Mouse (Mus musculus) midbrain, embryonic 13.5 days (tissue): Measurements from ENCODE around the gene Vangl2. TPM values are rescaled to one million over a fixed set of nuclear protein-coding genes. Genes with fewer than 3 reads are reported as not detected.

Experiments
- ATAC-seq: fragments of 200-750 bp; cut with Nextera tagmentation; 2 replicates; pipeline ENCODE4 v1.8.0; 2017; ENCODE audit warnings: mild to moderate bottlenecking, moderate TSS enrichment, moderate library complexity
- H3K27ac ChIP-seq: fragments of 300-500 bp; sonication (generic); 2 replicates; pipeline ENCODE4 v1.5.1; 2015; ENCODE audit warnings: inconsistent platforms, mild to moderate bottlenecking, moderate library complexity
- H3K27me3 ChIP-seq: fragments of 300-500 bp; sonication (generic); 2 replicates; pipeline ENCODE4 v1.6.1; 2015; ENCODE audit warnings: mild to moderate bottlenecking, inconsistent platforms
- H3K36me3 ChIP-seq: fragments of 300-500 bp; sonication (generic); 2 replicates; pipeline ENCODE4 v1.6.1; 2015; ENCODE audit warnings: mild to moderate bottlenecking, inconsistent platforms
- H3K4me1 ChIP-seq: fragments of 300-500 bp; sonication (generic); replicated peaks from 2 replicates; pipeline ENCODE4 v1.6.1; 2015; ENCODE audit warnings: inconsistent platforms
- H3K4me2 ChIP-seq: fragments of 300-500 bp; sonication (generic); replicated peaks from 2 replicates; pipeline ENCODE4 v1.6.1; 2015; ENCODE audit warnings: moderate library complexity, mild to moderate bottlenecking, inconsistent platforms
- H3K4me3 ChIP-seq: fragments of 300-500 bp; sonication (generic); replicated peaks from 2 replicates; pipeline ENCODE4 v1.5.1; 2015; ENCODE audit warnings: mild to moderate bottlenecking, inconsistent platforms
- H3K9ac ChIP-seq: fragments of 300-500 bp; sonication (generic); replicated peaks from 2 replicates; pipeline ENCODE4 v1.6.1; 2015; ENCODE audit warnings: mild to moderate bottlenecking, inconsistent platforms
- H3K9me3 ChIP-seq: fragments of 300-500 bp; sonication (generic); 2 replicates; pipeline ENCODE4 v1.6.1; 2016; ENCODE audit warnings: mild to moderate bottlenecking, inconsistent platforms
- WGBS: fragments of 180-500 bp; shearing (Covaris S2); methylation state at CpG from one replicate; pipeline ENCODE4 v1.1.7; 2015; 5-methylcytosine and 5-hydroxymethylcytosine counted together
- polyA plus RNA-seq: library from polyadenylated mRNA; unstranded; fragments of >200 nt; fragmentation: Nextera tagmentation; extraction: Ambion mirVana; gene quantifications from 2 replicates; pipeline ENCODE4 v1.2.1, GENCODE M21; 2015

The Vangl2 gene
- polyA plus RNA-seq, 1 experiment from 2014 or later, result 57.1 TPM

DNA sequence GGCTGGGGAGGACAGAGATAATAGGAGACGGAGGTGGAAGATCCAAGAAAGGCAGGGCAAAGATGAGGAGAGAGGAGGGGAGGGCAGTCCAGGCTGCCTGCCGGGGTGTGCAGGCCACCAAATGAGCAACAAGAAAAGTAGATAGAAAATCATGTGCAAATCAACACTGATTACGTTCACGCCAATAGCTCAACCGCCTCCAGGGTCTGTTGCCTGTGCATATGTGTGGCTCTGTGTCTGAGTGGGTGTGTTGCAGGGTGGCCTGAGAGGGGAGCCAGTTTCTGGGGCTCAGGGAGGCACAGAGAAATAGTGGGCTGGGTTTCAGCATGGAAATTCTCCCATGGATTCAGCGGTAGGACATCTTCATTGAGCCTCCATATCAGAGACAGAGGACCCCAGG is 30.1 kb upstream of the Vangl2 start:
- Histone ChIP-seq H3K4me1 (peaks cover 83% of the 10 kb centered on the region), H3K9ac (0 out of 2 replicates have a peak overlapping the region, but pooled peaks have one; percentile 14), H3K4me3 (no peak overlapping the region), H3K27me3 (peaks cover 12% of the 10 kb centered on the region; the same call in 1 of the 2 replicates), H3K36me3 (no peaks in the 10 kb centered on the region), H3K4me2 (peak overlapping the region; percentile 27), H3K9me3 (no peaks in the 10 kb centered on the region), H3K27ac (peak overlapping the region; percentile 81)
- 35% methylated on average over 6 of the region's 6 CpGs for WGBS
- peak; percentile 9; the same call in 1 of the 2 replicates for ATAC-seq

DNA sequence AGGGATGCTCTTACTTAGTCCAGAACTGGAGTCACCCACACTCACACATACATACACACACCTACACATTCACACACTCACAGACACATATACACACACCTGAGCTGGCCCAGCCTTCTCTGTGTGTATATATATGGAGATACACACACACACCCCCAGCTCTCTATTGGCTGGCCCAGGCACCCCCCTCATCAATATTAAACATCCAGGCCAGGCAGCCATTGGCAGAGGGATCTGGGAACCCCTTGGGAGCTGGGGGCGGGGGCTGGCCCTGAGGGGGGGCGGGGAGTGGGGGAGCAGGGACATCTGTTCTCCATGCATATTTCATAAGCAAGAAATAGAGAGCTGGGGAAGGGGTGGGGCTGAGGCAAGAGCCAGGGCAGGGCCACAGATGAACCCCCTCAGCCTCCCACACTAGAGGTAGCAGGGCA is 29.3 kb upstream of the Vangl2 start, which contains the start of gene Nhlh1:
Gene Nhlh1 (minus strand): TSS at position 83 of the 431 bp plus-strand sequence.
- peak within 1 kb of the TSS; percentile 81 for H3K27ac ChIP-seq
- peaks cover 12% of the 10 kb centered on the region; the same call in 1 of the 2 replicates for H3K27me3 ChIP-seq
- peak within 1 kb of the TSS; percentile 29 for H3K9ac ChIP-seq
- peak within 1 kb of the TSS; percentile 81 for H3K4me2 ChIP-seq
- peak within 1 kb of the TSS; percentile 49 for H3K4me3 ChIP-seq
- peak; percentile 73 for ATAC-seq
- H3K4me1 ChIP-seq, result peaks cover 90% of the 10 kb centered on the region
- 13% methylated on average over 2 of the region's 2 CpGs for WGBS
- no peaks in the 10 kb centered on the region for H3K36me3 ChIP-seq
- H3K9me3 ChIP-seq, result no peaks in the 10 kb centered on the region

DNA sequence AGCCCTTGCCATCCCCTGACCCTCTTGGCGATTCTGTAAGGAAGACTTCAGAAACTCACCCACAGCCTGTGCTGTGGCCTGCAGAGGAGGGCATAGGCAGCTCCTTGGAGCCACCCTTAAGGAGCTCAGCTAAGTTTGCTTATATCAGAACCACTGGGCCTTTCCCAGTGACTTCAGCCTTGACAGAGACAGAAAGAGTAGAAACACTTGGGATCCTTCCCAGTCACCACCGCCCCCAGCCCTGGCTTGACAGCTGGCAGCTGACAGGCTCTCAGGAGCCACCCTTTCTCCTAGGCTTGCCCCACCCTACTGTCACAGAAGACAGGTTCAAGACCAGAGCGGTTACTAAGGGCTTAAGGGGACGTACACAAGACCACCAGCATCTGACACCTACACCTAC is 28.0 kb upstream of the Vangl2 start:
- peak overlapping the region; percentile 49 for H3K4me3 ChIP-seq
- no peak for ATAC-seq
- peak overlapping the region; percentile 29 for H3K9ac ChIP-seq
- WGBS, result 67% methylated on average over 4 of the region's 4 CpGs
- peaks cover 12% of the 10 kb centered on the region; the same call in 1 of the 2 replicates for H3K27me3 ChIP-seq
- peak overlapping the region; percentile 81 for H3K4me2 ChIP-seq
- H3K36me3 ChIP-seq, result no peaks in the 10 kb centered on the region
- H3K27ac ChIP-seq, result no peak overlapping the region
- H3K4me1 ChIP-seq, result peaks cover 78% of the 10 kb centered on the region
- H3K9me3 ChIP-seq, result no peaks in the 10 kb centered on the region

DNA sequence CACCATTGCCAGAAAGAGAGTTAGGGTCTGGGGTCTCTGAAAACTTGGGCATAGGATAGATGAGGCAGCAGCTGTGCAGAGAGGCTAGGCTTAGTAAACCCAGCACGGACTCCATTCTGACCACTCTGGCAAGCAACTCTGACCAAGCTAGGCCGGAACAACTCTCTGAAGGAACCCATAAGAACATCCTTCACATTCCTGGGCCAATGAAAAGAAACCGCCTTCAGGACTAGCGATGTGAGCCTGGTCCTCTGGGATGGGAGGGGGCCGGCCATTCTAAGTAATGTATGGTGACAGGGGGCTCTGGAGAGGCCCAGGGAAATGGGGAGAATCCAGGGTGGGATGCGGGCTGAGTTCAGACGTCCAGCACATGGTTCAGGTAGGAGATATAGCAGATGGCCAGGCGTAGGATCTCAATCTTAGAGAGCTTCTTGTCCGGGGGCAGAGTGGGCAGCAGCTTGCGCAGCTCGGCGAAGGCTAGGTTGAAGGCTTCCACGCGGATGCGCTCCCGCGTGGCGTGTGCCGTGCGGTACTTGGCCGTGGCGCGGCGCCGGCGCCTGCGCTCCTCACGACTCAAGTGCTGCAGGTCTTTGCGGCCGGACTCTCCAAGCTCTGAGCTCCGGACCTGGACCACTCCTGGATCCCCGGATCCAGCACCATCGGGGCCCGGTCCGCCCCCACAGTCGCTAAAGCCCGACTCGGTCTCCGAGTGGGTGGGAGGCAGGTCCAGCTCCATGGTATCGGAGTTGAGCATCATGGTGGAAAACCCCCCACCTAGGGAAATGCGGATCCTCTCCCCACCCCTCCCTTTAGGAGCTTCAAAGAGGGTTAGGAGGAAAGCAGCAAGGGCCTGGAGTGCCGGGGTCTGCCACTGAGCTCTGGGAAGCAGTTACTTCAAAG is 25.5 kb upstream of the Vangl2 start:
- peak overlapping the region; percentile 62 for H3K27ac ChIP-seq
- peak overlapping the region; percentile 81 for H3K4me2 ChIP-seq
- H3K9me3 ChIP-seq, result no peaks in the 10 kb centered on the region
- H3K27me3 ChIP-seq, result peaks cover 12% of the 10 kb centered on the region; the same call in 1 of the 2 replicates
- H3K36me3 ChIP-seq, result no peaks in the 10 kb centered on the region
- peak; percentile 9; the same call in 1 of the 2 replicates for ATAC-seq
- peaks cover 68% of the 10 kb centered on the region for H3K4me1 ChIP-seq
- 2% methylated on average over 42 of the region's 42 CpGs for WGBS
- peak overlapping the region; percentile 49 for H3K4me3 ChIP-seq
- H3K9ac ChIP-seq, result peak overlapping the region; percentile 72

DNA sequence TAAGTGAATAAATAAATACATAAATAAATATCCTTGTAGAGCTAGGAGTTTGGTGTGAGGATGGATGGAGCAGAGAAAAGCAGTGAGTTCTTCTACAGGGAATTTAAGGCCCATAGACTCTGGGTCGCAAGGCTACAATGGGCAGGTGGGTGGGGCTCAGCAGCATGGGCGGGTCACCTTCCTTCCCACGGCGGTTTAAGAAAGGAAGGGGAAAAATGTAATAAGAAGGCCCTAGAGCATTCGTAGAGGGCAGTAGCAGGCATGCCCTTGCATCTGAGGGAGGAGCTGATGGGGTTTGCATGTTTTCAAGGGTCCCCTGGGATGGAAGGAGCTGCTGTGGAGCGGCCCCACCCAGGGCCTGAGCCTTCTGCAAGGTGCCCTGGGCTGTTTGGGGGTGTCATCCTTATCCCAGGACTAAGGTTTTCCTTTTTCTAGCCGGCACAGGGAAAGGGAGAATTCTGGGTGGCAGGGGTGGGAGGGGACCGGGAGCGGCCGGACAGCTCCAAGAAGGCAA is 24.6 kb upstream of the Vangl2 start:
- no peaks in the 10 kb centered on the region for H3K36me3 ChIP-seq
- peaks cover 12% of the 10 kb centered on the region; the same call in 1 of the 2 replicates for H3K27me3 ChIP-seq
- H3K9ac ChIP-seq, result peak overlapping the region; percentile 72; the same call in 1 of the 2 replicates
- 11% methylated on average over 10 of the region's 10 CpGs for WGBS
- no peaks in the 10 kb centered on the region for H3K9me3 ChIP-seq
- H3K27ac ChIP-seq, result no peak overlapping the region
- no peak for ATAC-seq
- peak overlapping the region; percentile 49 for H3K4me3 ChIP-seq
- peaks cover 68% of the 10 kb centered on the region for H3K4me1 ChIP-seq
- peak overlapping the region; percentile 81 for H3K4me2 ChIP-seq

DNA sequence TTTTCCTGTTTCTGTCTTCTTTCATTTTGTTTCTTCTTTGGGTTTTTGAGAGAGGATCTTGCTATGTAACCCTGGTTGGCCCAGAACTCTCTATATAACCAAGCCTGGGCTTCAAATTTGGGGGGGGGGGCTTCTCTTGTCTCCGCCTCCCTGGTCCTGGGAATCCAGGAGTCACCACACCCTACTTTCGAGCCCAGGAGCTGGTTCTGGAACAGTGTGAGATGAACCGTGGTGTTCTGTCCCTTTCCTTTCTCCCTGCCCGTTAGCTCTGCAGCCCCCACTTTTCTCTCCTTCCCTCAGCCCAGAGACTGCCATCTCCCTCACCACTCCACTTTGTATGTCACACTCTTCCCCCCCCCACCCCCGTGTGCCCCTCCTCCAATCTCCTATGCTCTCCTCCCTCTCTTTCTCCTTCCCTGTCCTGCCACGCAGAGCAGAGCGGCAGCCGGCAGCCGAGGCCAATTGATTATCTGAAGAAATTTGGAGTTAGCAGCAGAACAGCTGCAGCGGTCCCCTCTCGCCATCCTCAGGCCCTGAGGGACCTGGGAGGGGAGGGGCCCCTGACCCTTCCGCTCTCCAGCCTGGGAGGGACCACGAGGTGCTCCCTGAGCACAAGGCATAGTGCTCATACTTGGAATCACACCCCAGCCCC is 21.0 kb upstream of the Vangl2 start:
- peak overlapping the region; percentile 87 for H3K27ac ChIP-seq
- 0 out of 2 replicates have a peak, but pooled peaks cover 5% of the 10 kb centered on the region for H3K27me3 ChIP-seq
- 13% methylated on average over 13 of the region's 13 CpGs for WGBS
- no peak overlapping the region for H3K4me3 ChIP-seq
- peak overlapping the region; percentile 47 for H3K9ac ChIP-seq
- peak overlapping the region; percentile 36 for H3K4me2 ChIP-seq
- H3K9me3 ChIP-seq, result no peaks in the 10 kb centered on the region
- H3K4me1 ChIP-seq, result peaks cover 44% of the 10 kb centered on the region
- peak; percentile 70 for ATAC-seq
- no peaks in the 10 kb centered on the region for H3K36me3 ChIP-seq

DNA sequence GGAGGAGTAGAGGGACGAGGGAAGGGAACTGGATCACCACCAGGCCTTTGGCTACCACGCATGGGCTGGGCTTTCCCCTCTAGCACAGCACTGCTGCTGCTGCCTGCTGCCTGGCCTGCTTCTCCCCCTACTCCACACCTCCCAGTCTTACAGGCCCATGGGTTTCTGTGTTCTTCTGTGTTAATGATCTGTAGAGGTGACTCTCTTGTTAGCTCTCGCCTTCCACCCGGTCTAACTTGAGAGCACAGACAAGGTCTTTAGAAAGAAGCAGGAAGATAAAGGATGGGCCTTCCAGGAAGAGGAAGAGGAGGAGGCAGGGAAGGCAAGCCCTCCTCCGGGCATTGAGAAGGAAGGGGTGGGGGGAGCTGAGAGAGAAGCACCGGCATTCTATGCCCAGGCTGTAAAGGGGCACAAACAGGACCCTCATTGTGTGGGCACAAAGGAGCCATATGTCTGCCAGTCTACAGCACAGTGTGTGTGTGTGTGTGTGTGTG is 20.0 kb upstream of the Vangl2 start:
- peak; percentile 85 for ATAC-seq
- Histone ChIP-seq H3K27me3 (0 out of 2 replicates have a peak, but pooled peaks cover 5% of the 10 kb centered on the region), H3K36me3 (no peaks in the 10 kb centered on the region), H3K4me1 (peaks cover 35% of the 10 kb centered on the region), H3K27ac (peak overlapping the region; percentile 87), H3K4me2 (peak overlapping the region; percentile 24), H3K4me3 (0 out of 2 replicates have a peak overlapping the region, but pooled peaks have one; percentile 12), H3K9me3 (no peaks in the 10 kb centered on the region), H3K9ac (peak overlapping the region; percentile 47)
- 8% methylated on average over 6 of the region's 6 CpGs for WGBS

DNA sequence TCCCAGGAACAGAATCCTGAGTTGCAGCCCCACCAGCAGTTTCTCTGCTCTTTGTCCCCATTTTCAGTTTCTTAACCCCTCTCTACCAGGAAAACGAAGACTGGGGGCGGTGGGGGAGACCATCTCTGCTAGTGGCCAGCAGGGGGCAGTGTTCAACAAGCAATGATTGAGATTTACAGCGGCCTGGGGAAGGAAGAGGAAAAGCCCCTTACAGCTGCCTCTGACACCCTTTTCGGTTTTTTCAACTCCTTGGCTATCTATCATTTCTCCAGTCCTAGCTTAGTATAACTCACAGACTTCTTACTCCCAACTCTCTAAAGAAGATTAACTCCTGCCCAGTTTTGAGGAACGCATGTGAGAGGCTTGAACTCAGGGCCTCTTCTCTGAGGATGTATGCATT is 18.7 kb upstream of the Vangl2 start:
- Histone ChIP-seq H3K36me3 (no peaks in the 10 kb centered on the region), H3K4me1 (peaks cover 28% of the 10 kb centered on the region), H3K9me3 (no peaks in the 10 kb centered on the region), H3K4me2 (no peak overlapping the region), H3K27ac (peak overlapping the region; percentile 87; the same call in 1 of the 2 replicates), H3K27me3 (0 out of 2 replicates have a peak, but pooled peaks cover 5% of the 10 kb centered on the region), H3K9ac (0 out of 2 replicates have a peak overlapping the region, but pooled peaks have one; percentile 19), H3K4me3 (no peak overlapping the region)
- 9% methylated on average over 5 of the region's 5 CpGs for WGBS
- peak; percentile 22 for ATAC-seq

DNA sequence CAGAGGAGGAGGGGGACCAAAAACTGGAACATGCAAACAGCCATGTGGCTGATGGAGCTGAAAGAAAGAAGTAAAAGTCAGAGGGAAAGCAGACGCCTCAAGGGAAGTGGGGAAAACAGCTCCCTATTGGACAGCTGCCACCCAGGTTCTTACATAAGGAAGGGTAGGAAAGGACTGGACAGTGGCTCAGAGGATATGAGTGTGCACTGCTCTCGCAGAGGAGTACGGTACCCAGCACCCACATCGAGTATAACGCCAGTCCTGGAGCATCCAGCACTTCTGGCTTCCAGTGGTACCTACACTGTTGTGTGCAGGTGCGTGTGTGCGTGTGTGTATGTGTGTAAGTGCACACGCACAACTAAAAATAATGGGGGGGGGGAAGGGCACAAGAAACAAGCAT is 18.2 kb upstream of the Vangl2 start:
- H3K9me3 ChIP-seq, result no peaks in the 10 kb centered on the region
- H3K4me3 ChIP-seq, result no peak overlapping the region
- no peak overlapping the region for H3K4me2 ChIP-seq
- H3K27me3 ChIP-seq, result 0 out of 2 replicates have a peak, but pooled peaks cover 5% of the 10 kb centered on the region
- no peak for ATAC-seq
- H3K4me1 ChIP-seq, result peaks cover 28% of the 10 kb centered on the region
- no peak overlapping the region; the same call in 1 of the 2 replicates for H3K27ac ChIP-seq
- no peaks in the 10 kb centered on the region for H3K36me3 ChIP-seq
- WGBS, result 74% methylated on average over 8 of the region's 8 CpGs
- H3K9ac ChIP-seq, result 0 out of 2 replicates have a peak overlapping the region, but pooled peaks have one; percentile 19

DNA sequence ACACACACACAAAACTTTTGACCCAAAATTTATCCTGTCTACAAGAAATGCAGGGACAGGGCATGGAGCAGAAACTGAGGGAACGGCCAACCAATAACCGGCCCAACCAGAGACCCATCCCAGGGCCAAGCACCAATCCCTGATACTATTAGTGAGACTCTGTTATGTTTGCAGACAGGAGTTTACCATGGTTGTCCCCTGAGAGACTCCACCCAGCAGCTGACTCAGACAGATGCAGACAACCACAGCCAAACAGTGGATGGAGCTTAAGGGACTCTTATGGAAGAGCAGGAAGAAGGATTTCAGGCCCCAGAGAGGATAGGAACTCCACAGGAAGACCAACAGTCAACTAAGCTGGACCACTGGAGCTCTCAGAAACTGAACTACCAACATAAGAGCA is 1.7 kb upstream of the Vangl2 start:
- WGBS, result 93% methylated on average over 2 of the region's 2 CpGs
- H3K4me3 ChIP-seq, result no peak overlapping the region
- peaks cover 31% of the 10 kb centered on the region for H3K4me1 ChIP-seq
- H3K9ac ChIP-seq, result no peak overlapping the region
- H3K36me3 ChIP-seq, result no peaks in the 10 kb centered on the region
- ATAC-seq, result no peak
- no peaks in the 10 kb centered on the region for H3K9me3 ChIP-seq
- H3K27me3 ChIP-seq, result no peaks in the 10 kb centered on the region
- H3K27ac ChIP-seq, result no peak overlapping the region
- H3K4me2 ChIP-seq, result no peak overlapping the region

DNA sequence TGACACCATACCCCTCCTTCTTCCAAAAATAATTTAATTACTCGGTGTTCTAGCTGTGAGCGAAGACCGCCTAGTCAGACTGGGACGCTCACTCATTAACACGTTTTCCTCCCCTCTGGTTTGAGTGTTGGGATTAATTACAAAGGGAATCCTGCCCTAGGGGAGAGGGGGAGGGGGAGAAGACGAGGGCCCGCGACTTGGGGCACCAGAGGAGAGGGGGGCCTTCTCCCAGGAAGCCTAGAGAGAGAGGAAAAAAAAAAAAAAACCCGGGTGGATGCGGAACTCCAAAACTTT is 488 bp downstream of the Vangl2 start:
- Histone ChIP-seq H3K27me3 (no peaks in the 10 kb centered on the region), H3K9me3 (no peaks in the 10 kb centered on the region), H3K36me3 (peaks cover 5% of the 10 kb centered on the region; the same call in 1 of the 2 replicates), H3K27ac (peak overlapping the region; percentile 97), H3K4me1 (peaks cover 51% of the 10 kb centered on the region), H3K4me2 (peak overlapping the region; percentile 87), H3K9ac (peak overlapping the region; percentile 97), H3K4me3 (peak overlapping the region; percentile 88)
- no peak; the same call in 1 of the 2 replicates for ATAC-seq
- 3% methylated on average over 10 of the region's 10 CpGs for WGBS
